Mouse (Mus musculus) kidney, postnatal 0 days (tissue): ENCODE measurements around the gene Eef2. TPM values are rescaled to one million over a fixed set of nuclear protein-coding genes. Genes with fewer than 3 reads are reported as not detected.

Experiments
- ATAC-seq: fragments of 200-750 bp; cut with Nextera tagmentation; replicated peaks from 2 replicates; pipeline ENCODE4 v1.8.0; 2017; ENCODE audit warnings: low read depth, moderate number of reproducible peaks, moderate TSS enrichment, moderate library complexity; ENCODE audit not compliant: low FRiP score
- DNase-seq: peaks from one replicate; pipeline ENCODE4 v3.0.0-alpha.2; 2016; ENCODE audit warnings: low spot score
- H3K27ac ChIP-seq: fragments of 300-500 bp; sonication (generic); 2 replicates; pipeline ENCODE4 v1.5.1; 2014; ENCODE audit warnings: mild to moderate bottlenecking
- H3K27me3 ChIP-seq: fragments of 300-500 bp; sonication (generic); 2 replicates; pipeline ENCODE4 v1.6.1; 2014; ENCODE audit warnings: low read length, mixed read lengths; ENCODE audit not compliant: insufficient read depth
- H3K36me3 ChIP-seq: fragments of 300-500 bp; sonication (generic); 2 replicates; pipeline ENCODE4 v1.6.1; 2014; ENCODE audit warnings: low read length, mixed read lengths; ENCODE audit not compliant: insufficient read depth
- H3K4me1 ChIP-seq: fragments of 300-500 bp; sonication (generic); replicated peaks from 2 replicates; pipeline ENCODE4 v1.6.1; 2014; ENCODE audit warnings: antibody characterized with exemption, low read length, mixed read lengths; ENCODE audit not compliant: insufficient read depth
- H3K4me2 ChIP-seq: fragments of 300-500 bp; sonication (generic); 2 replicates; pipeline ENCODE4 v1.6.1; 2014; ENCODE audit warnings: mild to moderate bottlenecking, low read length, moderate library complexity, mixed read lengths
- H3K4me3 ChIP-seq: fragments of 300-500 bp; sonication (generic); replicated peaks from 2 replicates; pipeline ENCODE4 v1.5.1; 2014; ENCODE audit warnings: low read depth, low read length
- H3K9ac ChIP-seq: fragments of 300-500 bp; sonication (generic); 2 replicates; pipeline ENCODE4 v1.6.1; 2014; ENCODE audit warnings: low read depth, low read length
- H3K9me3 ChIP-seq: fragments of 300-500 bp; sonication (generic); replicated peaks from 2 replicates; pipeline ENCODE4 v1.6.1; 2016; ENCODE audit warnings: low read length, inconsistent platforms, mixed read lengths
- CTCF ChIP-seq: IDR thresholded peaks from 2 replicates; pipeline ENCODE4 v1.5.1; 2016; ENCODE audit warnings: antibody characterized with exemption, low read depth, mild to moderate bottlenecking, moderate library complexity
- whole genome bisulfite sequencing: fragments of 180-500 bp; shearing (Covaris S2); extraction: QIAGEN DNeasy Blood & Tissue Kit; methylation state at CpG from one replicate; pipeline ENCODE4 v1.1.7; 2014; 5-methylcytosine and 5-hydroxymethylcytosine counted together
- polyA plus RNA-seq: library from polyadenylated mRNA; unstranded; fragments of >200 nt; fragmentation: Nextera tagmentation; extraction: Ambion mirVana; gene quantifications from 2 replicates; pipeline ENCODE4 v1.2.1, GENCODE M21; 2015

Gene Eef2
- polyA plus RNA-seq, 1 experiment from 2014 or later: 560 TPM

DNA sequence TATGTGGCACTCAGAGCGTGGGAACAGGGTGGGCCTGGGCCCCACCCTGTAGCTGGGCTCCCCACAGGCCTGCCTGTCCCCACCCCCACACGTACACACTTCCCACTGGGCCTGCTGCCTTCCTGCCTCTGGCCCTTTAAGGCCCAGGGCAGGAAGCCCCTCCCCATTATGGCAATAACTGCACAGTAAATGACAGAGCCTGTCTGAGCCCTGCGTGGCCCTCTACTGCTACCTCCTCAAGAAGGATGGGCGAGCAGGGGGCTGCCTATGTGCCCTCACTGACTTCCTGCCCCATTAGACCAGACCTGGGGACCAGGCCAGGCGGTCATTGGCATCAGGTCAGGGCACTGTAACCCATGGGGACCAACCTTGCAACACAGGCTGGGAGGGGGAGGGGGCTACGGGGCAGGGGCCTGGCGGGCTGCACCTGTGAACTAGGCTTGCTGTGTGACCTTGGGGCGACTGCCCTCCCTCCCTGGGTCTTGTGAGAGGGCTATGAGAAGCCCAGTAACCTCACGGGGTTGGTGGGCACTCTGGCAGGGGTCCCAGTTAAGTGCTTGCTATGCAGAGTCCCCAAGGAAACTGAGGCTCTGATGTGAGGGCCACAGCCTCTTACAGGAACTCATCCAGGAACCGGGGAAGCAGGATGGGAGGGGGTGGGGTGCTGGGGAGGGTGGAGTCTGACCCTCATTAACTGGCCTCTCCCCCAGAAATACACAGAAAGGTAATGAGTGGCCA lies 35.5 kb upstream of the Eef2 start:
- H3K36me3 ChIP-seq: peaks cover 25% of the 10 kb centered on the region
- H3K9ac ChIP-seq: peak overlapping the region; percentile 37
- DNase-seq (no peak), ATAC-seq (no peak)
- 42% methylated on average over 10 of the region's 10 CpGs for WGBS
- peaks cover 20% of the 10 kb centered on the region for H3K4me1 ChIP-seq
- H3K27ac ChIP-seq: peak overlapping the region; percentile 8; the same call in 1 of the 2 replicates
- H3K4me3 ChIP-seq: peak overlapping the region; percentile 13; the same call in 1 of the 2 replicates
- H3K4me2 ChIP-seq: peak overlapping the region; percentile 91
- H3K9me3 ChIP-seq: no peaks in the 10 kb centered on the region
- no peak for TF ChIP-seq CTCF
- H3K27me3 ChIP-seq: no peaks in the 10 kb centered on the region

DNA sequence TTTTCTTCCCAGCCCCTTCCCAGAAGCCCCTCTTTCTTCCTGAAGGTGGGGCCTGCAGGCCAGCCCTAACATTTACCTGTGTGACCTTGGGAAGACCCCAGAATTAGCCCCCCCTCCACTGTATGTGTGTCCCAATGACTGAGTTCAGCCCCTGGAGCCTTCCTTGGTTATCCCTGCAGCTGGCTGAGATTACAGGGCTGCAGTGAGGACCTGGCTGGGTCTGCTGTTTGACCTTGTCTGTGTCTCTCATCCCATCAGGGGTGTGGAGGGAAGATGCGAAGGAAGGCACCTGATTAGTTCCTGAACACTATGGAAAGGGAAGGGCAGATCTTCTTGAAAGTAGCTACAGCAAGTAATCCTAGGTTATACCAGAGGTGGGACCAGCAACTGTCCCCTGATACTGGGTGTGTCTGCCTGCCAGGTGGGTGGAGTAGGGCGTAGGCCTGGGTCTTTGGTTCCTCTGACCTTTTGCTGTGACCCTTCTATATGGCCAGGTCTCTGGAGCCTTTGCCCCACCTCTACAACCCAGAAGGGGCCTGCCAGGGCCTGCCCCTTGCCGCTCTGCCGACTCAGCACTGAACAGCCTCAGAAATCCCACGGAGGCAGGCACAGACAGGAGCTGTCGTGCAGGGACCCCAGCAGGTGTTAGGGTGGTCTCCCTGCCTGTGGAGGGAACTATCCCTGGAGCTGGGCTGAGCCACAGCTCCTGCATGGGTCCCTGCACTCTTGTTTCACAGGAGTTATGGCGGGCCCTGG lies 34.8 kb upstream of the Eef2 start:
- H3K4me1 ChIP-seq: peaks cover 20% of the 10 kb centered on the region
- WGBS: 76% methylated on average over 6 of the region's 7 CpGs
- no peak overlapping the region for H3K4me3 ChIP-seq
- ATAC-seq: no peak
- no peaks in the 10 kb centered on the region for H3K9me3 ChIP-seq
- no peak for TF ChIP-seq CTCF
- H3K27me3 ChIP-seq: no peaks in the 10 kb centered on the region
- H3K27ac ChIP-seq: no peak overlapping the region
- no peak overlapping the region for H3K4me2 ChIP-seq
- no peak for DNase-seq
- peaks cover 30% of the 10 kb centered on the region for H3K36me3 ChIP-seq
- H3K9ac ChIP-seq: peak overlapping the region; percentile 37; the same call in 1 of the 2 replicates

DNA sequence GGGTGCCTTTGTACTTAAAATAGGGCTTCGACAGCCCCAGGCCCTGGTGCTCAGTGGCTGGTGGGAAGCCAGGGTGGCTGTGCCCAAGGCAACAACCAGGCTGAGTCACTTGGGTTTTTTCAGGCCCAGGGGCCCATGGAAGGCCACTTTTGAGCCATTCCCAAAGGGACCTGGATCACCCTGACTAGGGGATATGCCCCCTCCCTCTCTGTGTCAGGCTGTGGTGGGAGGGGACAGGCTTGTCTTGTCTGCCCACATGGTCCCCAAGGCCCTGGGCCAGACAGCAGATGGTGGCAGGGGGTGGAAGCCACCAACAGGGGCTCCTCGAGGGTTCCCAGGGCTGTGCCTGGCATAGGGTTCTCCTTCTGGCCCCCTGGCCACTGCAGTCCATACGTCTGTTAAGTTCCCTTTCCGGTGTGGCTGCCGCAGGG lies 33.9 kb upstream of the Eef2 start:
- peaks cover 20% of the 10 kb centered on the region for H3K4me1 ChIP-seq
- ATAC-seq (no peak), DNase-seq (no peak)
- H3K4me3 ChIP-seq: no peak overlapping the region
- no peak overlapping the region for H3K9ac ChIP-seq
- no peak for TF ChIP-seq CTCF
- WGBS: 79% methylated on average over 5 of the region's 5 CpGs
- no peaks in the 10 kb centered on the region for H3K9me3 ChIP-seq
- H3K4me2 ChIP-seq: no peak overlapping the region
- H3K27me3 ChIP-seq: no peaks in the 10 kb centered on the region
- H3K27ac ChIP-seq: no peak overlapping the region
- H3K36me3 ChIP-seq: peaks cover 39% of the 10 kb centered on the region

DNA sequence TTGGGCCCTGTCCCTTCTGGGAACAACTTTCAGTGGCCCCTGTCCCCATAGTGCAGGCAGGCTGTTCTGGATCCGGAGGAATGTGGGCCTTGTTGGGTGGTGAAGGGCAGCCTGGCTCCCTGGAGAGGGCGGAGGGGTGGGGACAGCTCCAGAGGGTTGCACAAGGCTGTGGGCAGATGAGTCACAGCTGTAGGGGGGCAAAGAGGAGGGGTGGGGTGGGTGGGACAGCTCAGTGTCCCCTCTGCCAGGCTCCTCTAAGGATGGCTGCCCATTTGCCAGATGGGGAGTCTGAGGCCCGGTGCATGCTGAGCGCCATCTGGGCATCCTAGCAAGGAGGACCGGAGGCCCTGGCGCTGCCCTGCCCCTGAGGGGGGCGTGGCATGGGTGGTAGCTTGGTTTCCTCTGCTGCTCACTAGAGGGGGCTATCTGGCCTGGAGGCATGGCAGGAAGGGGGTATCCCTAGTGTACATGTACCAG lies 33.2 kb upstream of the Eef2 start:
- Histone ChIP-seq H3K9ac (no peak overlapping the region), H3K27ac (no peak overlapping the region), H3K4me3 (no peak overlapping the region), H3K27me3 (no peaks in the 10 kb centered on the region), H3K4me1 (peaks cover 20% of the 10 kb centered on the region), H3K36me3 (peaks cover 45% of the 10 kb centered on the region), H3K4me2 (no peak overlapping the region), H3K9me3 (no peaks in the 10 kb centered on the region)
- DNase-seq (no peak), ATAC-seq (no peak)
- whole genome bisulfite sequencing: 93% methylated on average over 7 of the region's 7 CpGs
- TF ChIP-seq CTCF: no peak

DNA sequence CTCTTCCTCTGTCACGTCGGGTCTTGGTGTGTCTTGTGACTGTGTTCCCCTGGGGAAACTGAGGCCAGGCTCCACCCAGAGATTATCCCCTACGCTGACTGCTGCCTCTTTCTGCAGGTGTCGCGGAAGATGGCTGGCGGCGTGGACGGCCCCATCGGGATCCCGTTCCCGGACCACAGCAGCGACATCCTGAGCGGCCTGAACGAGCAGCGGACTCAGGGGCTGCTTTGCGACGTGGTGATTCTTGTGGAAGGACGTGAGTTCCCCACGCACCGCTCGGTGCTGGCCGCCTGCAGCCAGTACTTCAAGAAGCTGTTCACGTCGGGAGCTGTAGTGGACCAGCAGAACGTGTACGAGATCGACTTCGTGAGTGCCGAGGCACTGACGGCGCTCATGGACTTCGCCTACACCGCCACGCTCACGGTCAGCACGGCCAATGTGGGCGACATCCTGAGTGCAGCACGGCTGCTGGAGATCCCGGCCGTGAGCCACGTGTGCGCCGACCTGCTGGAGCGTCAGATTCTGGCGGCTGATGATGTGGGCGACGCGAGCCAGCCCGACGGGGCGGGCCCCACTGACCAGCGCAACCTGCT lies 32.5 kb upstream of the Eef2 start:
- H3K27ac ChIP-seq: no peak overlapping the region
- H3K4me2 ChIP-seq: no peak overlapping the region
- H3K36me3 ChIP-seq: peaks cover 53% of the 10 kb centered on the region
- DNase-seq: no peak
- peaks cover 20% of the 10 kb centered on the region for H3K4me1 ChIP-seq
- no peaks in the 10 kb centered on the region for H3K9me3 ChIP-seq
- WGBS: 96% methylated on average over 52 of the region's 52 CpGs
- no peak for ATAC-seq
- H3K9ac ChIP-seq: no peak overlapping the region
- TF ChIP-seq CTCF: no peak
- no peak overlapping the region for H3K4me3 ChIP-seq
- no peaks in the 10 kb centered on the region for H3K27me3 ChIP-seq

DNA sequence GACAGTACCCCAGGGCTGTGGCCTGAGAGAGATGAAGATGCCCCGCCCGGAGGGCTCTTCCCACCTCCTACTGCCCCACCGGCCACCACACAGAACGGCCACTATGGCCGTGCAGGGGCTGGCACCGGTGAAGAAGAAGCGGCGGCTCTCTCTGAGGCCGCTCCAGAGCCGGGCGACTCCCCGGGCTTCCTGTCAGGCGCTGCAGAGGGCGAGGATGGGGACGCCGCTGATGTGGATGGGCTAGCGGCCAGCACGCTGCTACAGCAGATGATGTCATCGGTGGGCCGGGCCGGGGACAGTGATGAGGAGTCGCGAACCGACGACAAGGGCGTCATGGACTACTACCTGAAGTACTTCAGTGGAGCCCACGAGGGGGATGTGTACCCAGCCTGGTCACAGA lies 31.8 kb upstream of the Eef2 start:
- no peak overlapping the region for H3K4me3 ChIP-seq

More for the DNA sequence above, 31.8 kb upstream of the Eef2 start:
- WGBS: 89% methylated on average over 27 of the region's 27 CpGs
- H3K4me1 ChIP-seq: peaks cover 18% of the 10 kb centered on the region
- no peak for DNase-seq
- H3K9me3 ChIP-seq: no peaks in the 10 kb centered on the region
- H3K4me2 ChIP-seq: no peak overlapping the region
- H3K36me3 ChIP-seq: peaks cover 59% of the 10 kb centered on the region
- no peak overlapping the region for H3K27ac ChIP-seq
- no peaks in the 10 kb centered on the region for H3K27me3 ChIP-seq
- ATAC-seq: no peak
- no peak for TF ChIP-seq CTCF
- H3K9ac ChIP-seq: no peak overlapping the region
